8 mouse cellular contexts compared by ENCODE assay signal in genomic region chr10:69353086-69353479, GRCm38 (mm10). TPM values are rescaled to one million over a fixed set of nuclear protein-coding genes. Genes with fewer than 3 reads are reported as not detected.
DNase-seq lines count a peak whose midpoint lies in the region; ATAC-seq and TF ChIP-seq lines count a peak whose summit lies in the region.
"Not testable (repeated sequence)": the region's sequence is repeated elsewhere in the genome, so short reads cannot be mapped to it uniquely, and the experiment has no call there.

No protein-coding gene starts in this region.

- not testable (repeated sequence) for DNase-seq in CH12.LX (ENCODE audit: extremely low read depth); layer of hippocampus, adult 2 months (ENCODE audit: low spot score in 2 of 2)

- not testable (repeated sequence) for ATAC-seq in embryonic facial prominence, embryonic 15.5 days (ENCODE audit: insufficient number of reproducible peaks, low FRiP score, low TSS enrichment, low read depth); stomach, embryonic 14.5 days (ENCODE audit: insufficient number of reproducible peaks, insufficient read depth, low FRiP score, low read depth)
- peak; percentile 10; the same call in 1 of the 2 replicates for ATAC-seq in granulocyte monocyte progenitor cell, adult 5-6 weeks (replicated peaks; ENCODE audit: poor library complexity, severe bottlenecking)
- ATAC-seq in hindbrain, embryonic 13.5 days (ENCODE audit: low FRiP score): peak; percentile 52; the same call in 1 of the 2 replicates
- peak; percentile 40 for ATAC-seq in liver, embryonic 16.5 days (ENCODE audit: low read depth)
- peak; percentile 51; the same call in 1 of the 2 replicates for ATAC-seq in midbrain, embryonic 13.5 days

- peaks cover 46% of the 10 kb centered on the region for H3K79me2 ChIP-seq in CH12.LX (replicated peaks; ENCODE audit: control insufficient read depth, extremely low read depth, insufficient read depth, poor library complexity, severe bottlenecking)

- not testable (repeated sequence) for TF ChIP-seq POLR2A in CH12.LX (IDR thresholded peaks at IDR 0.05; ENCODE audit: low read depth, low read length)

- H3K9ac ChIP-seq in CH12.LX (ENCODE audit: insufficient read depth, low read depth); embryonic facial prominence, embryonic 15.5 days; hindbrain, embryonic 13.5 days; midbrain, embryonic 13.5 days (replicated peaks); stomach, embryonic 14.5 days (replicated peaks; ENCODE audit: low read depth, low read length): not testable (repeated sequence)
- H3K9ac ChIP-seq in liver, embryonic 16.5 days (ENCODE audit: low read depth, low read length): peak overlapping the region; percentile 52

- dilution Hi-C loops in CH12.LX (cut with MboI; ENCODE audit: extremely low pct_ligation_motif_present, extremely low pct_unique_long_range_greater_than_20kb, low sequenced_read_pairs): not testable (repeated sequence)

- peak overlapping the region in 2 of 3 experiments; percentile 21 to 96 for H3K4me3 ChIP-seq in CH12.LX (replicated peaks in 1 of 3; ENCODE audit: low read depth in 2 of 3, low read length in 2 of 3, poor library complexity in 1 of 3)
- H3K4me3 ChIP-seq in embryonic facial prominence, embryonic 15.5 days (replicated peaks): peak overlapping the region; percentile 83
- peak overlapping the region; percentile 60; the same call in 1 of the 2 replicates for H3K4me3 ChIP-seq in hindbrain, embryonic 13.5 days
- peak overlapping the region; percentile 61 for H3K4me3 ChIP-seq in layer of hippocampus, adult 2 months
- H3K4me3 ChIP-seq in liver, embryonic 16.5 days (ENCODE audit: low read depth, low read length): peak overlapping the region; percentile 75
- H3K4me3 ChIP-seq in midbrain, embryonic 13.5 days (replicated peaks): peak overlapping the region; percentile 68; the same call in 1 of the 2 replicates
- H3K4me3 ChIP-seq in stomach, embryonic 14.5 days (ENCODE audit: low read depth, low read length): peak overlapping the region; percentile 90; the same call in 1 of the 2 replicates

- in situ Hi-C loops in CH12.LX (cut with MboI; ENCODE audit: low pct_ligation_motif_present, low pct_unique_long_range_greater_than_20kb, low sequenced_read_pairs): not testable (repeated sequence)

- TF ChIP-seq CTCF in CH12.LX (conservative IDR thresholded peaks at IDR 0.05 in 1 of 2, IDR thresholded peaks at IDR 0.05 in 1 of 2; ENCODE audit: low read depth in 2 of 2, low read length in 2 of 2); layer of hippocampus, adult 2 months (conservative IDR thresholded peaks at IDR 0.05): not testable (repeated sequence)

- not testable (repeated sequence) for H3K27me3 ChIP-seq in CH12.LX (replicated peaks); embryonic facial prominence, embryonic 15.5 days; hindbrain, embryonic 13.5 days; liver, embryonic 16.5 days (ENCODE audit: control insufficient read depth, insufficient read depth, low read depth, low read length); midbrain, embryonic 13.5 days; stomach, embryonic 14.5 days (ENCODE audit: control insufficient read depth, insufficient read depth, low read length)

- TF ChIP-seq RAD21 in CH12.LX (IDR thresholded peaks at IDR 0.05; ENCODE audit: low read depth, low read length): not testable (repeated sequence)

- peaks cover 7 to 29% of the 10 kb centered on the region in 2 experiments for H3K4me1 ChIP-seq in CH12.LX (ENCODE audit: control insufficient read depth in 1 of 2, insufficient read depth in 2 of 2)
- peaks cover 36% of the 10 kb centered on the region for H3K4me1 ChIP-seq in embryonic facial prominence, embryonic 15.5 days
- H3K4me1 ChIP-seq in hindbrain, embryonic 13.5 days (replicated peaks): peaks cover 29% of the 10 kb centered on the region
- peaks cover 26% of the 10 kb centered on the region for H3K4me1 ChIP-seq in liver, embryonic 16.5 days (ENCODE audit: control insufficient read depth, low read depth, low read length)
- H3K4me1 ChIP-seq in midbrain, embryonic 13.5 days (replicated peaks): peaks cover 36% of the 10 kb centered on the region
- peaks cover 28% of the 10 kb centered on the region for H3K4me1 ChIP-seq in stomach, embryonic 14.5 days (ENCODE audit: control insufficient read depth, insufficient read depth, low read length)

- peaks cover 16 to 27% of the 10 kb centered on the region in 2 experiments for H3K36me3 ChIP-seq in CH12.LX (replicated peaks in 1 of 2; ENCODE audit: control insufficient read depth in 1 of 2, insufficient read depth in 1 of 2, low read length in 1 of 2)
- H3K36me3 ChIP-seq in embryonic facial prominence, embryonic 15.5 days: peaks cover 17% of the 10 kb centered on the region; the same call in 1 of the 2 replicates
- not testable (repeated sequence) for H3K36me3 ChIP-seq in hindbrain, embryonic 13.5 days; midbrain, embryonic 13.5 days
- peaks cover 20% of the 10 kb centered on the region for H3K36me3 ChIP-seq in liver, embryonic 16.5 days (ENCODE audit: control insufficient read depth, insufficient read depth)
- peaks cover 22% of the 10 kb centered on the region for H3K36me3 ChIP-seq in stomach, embryonic 14.5 days (ENCODE audit: control insufficient read depth, insufficient read depth, low read length)

- H3K27ac ChIP-seq in CH12.LX (ENCODE audit: insufficient read depth, low read depth); embryonic facial prominence, embryonic 15.5 days (replicated peaks); hindbrain, embryonic 13.5 days; layer of hippocampus, adult 2 months; midbrain, embryonic 13.5 days; stomach, embryonic 14.5 days (ENCODE audit: low read length): not testable (repeated sequence)
- H3K27ac ChIP-seq in liver, embryonic 16.5 days (ENCODE audit: low read length): peak overlapping the region; percentile 80

- not testable (repeated sequence) for H3K9me3 ChIP-seq in CH12.LX (replicated peaks; ENCODE audit: low read length); embryonic facial prominence, embryonic 15.5 days (replicated peaks); hindbrain, embryonic 13.5 days; liver, embryonic 16.5 days (replicated peaks; ENCODE audit: control insufficient read depth, low read length); midbrain, embryonic 13.5 days; stomach, embryonic 14.5 days (ENCODE audit: control insufficient read depth, low read depth, low read length)

- not testable (repeated sequence) for TF ChIP-seq EP300 in CH12.LX (IDR thresholded peaks at IDR 0.05; ENCODE audit: low read length)

- H3K4me2 ChIP-seq in CH12.LX (ENCODE audit: insufficient read depth, low read depth, poor library complexity, severe bottlenecking): not testable (repeated sequence)
- H3K4me2 ChIP-seq in embryonic facial prominence, embryonic 15.5 days (replicated peaks): peak overlapping the region; percentile 88
- peak overlapping the region; percentile 93 for H3K4me2 ChIP-seq in hindbrain, embryonic 13.5 days
- peak overlapping the region; percentile 74 for H3K4me2 ChIP-seq in liver, embryonic 16.5 days (ENCODE audit: low read depth, low read length)
- H3K4me2 ChIP-seq in midbrain, embryonic 13.5 days (replicated peaks): peak overlapping the region; percentile 94
- 0 out of 2 replicates have a peak overlapping the region, but pooled peaks have one; percentile 14 for H3K4me2 ChIP-seq in stomach, embryonic 14.5 days (replicated peaks; ENCODE audit: low read depth, low read length)

- WGBS in embryonic facial prominence, embryonic 15.5 days: 36% methylated on average over 5 of the region's 5 CpGs
- WGBS in hindbrain, embryonic 13.5 days: 48% methylated on average over 5 of the region's 5 CpGs
- WGBS in liver, embryonic 16.5 days (ENCODE audit: insufficient replicate concordance): 17% methylated on average over 5 of the region's 5 CpGs
- WGBS in midbrain, embryonic 13.5 days: 42% methylated on average over 5 of the region's 5 CpGs
- WGBS in stomach, embryonic 14.5 days: 27% methylated on average over 5 of the region's 5 CpGs

RNA-seq across cellular contexts. Expression of gene Cdk1, which starts 0.3 kb away (rescaled TPM):
- total RNA-seq in CH12.LX (2012; rRNA removed): 244 and 294 TPM in 2 replicates
- 768 and 838 TPM in 2 replicates for total RNA-seq in CH12.LX (2014; rRNA removed)
- polyA plus RNA-seq in CH12.LX (2012; ENCODE audit: insufficient read length, low read depth): 203 and 221 TPM in 2 replicates
- 349 and 373 TPM in 2 replicates for polyA plus RNA-seq in embryonic facial prominence, embryonic 15.5 days (2015; fragmentation: Nextera tagmentation; extraction: Ambion mirVana)
- 82.5 and 104 TPM in 2 replicates for total RNA-seq in granulocyte monocyte progenitor cell, adult 5-6 weeks (2014; fragmentation: Nextera tagmentation)
- total RNA-seq in granulocyte monocyte progenitor cell, adult 5-6 weeks (2017): 302 and 371 TPM in 2 replicates
- 99.4 and 113 TPM in 2 replicates for polyA plus RNA-seq in hindbrain, embryonic 13.5 days (2015; fragmentation: Nextera tagmentation; extraction: Ambion mirVana)
- total RNA-seq in layer of hippocampus, adult 2 months (2021): under 1 TPM; 0.61 to 1.00 TPM
- polyA plus RNA-seq in liver, embryonic 16.5 days (2015; fragmentation: Nextera tagmentation; extraction: Ambion mirVana): 254 and 271 TPM in 2 replicates
- 149 and 181 TPM in 2 replicates for polyA plus RNA-seq in midbrain, embryonic 13.5 days (2015; fragmentation: Nextera tagmentation; extraction: Ambion mirVana)
- polyA plus RNA-seq in stomach, embryonic 14.5 days (2014; fragmentation: Nextera tagmentation; extraction: Ambion mirVana): 454 and 467 TPM in 2 replicates

RNA-seq across cellular contexts. Expression of gene Ank3, which starts 45.5 kb away (rescaled TPM):
- total RNA-seq in CH12.LX (2012; rRNA removed) (3.9 and 4.7 TPM in 2 replicates), CH12.LX (2014; rRNA removed) (4.5 and 6.2 TPM in 2 replicates)
- polyA plus RNA-seq in CH12.LX (2012; ENCODE audit: insufficient read length, low read depth): 6.9 and 8.3 TPM in 2 replicates
- 23.1 and 24.3 TPM in 2 replicates for polyA plus RNA-seq in embryonic facial prominence, embryonic 15.5 days (2015; fragmentation: Nextera tagmentation; extraction: Ambion mirVana)
- not detected in 2 replicates for total RNA-seq in granulocyte monocyte progenitor cell, adult 5-6 weeks (2014; fragmentation: Nextera tagmentation)
- 0.05 and 0.39 TPM in 2 replicates for total RNA-seq in granulocyte monocyte progenitor cell, adult 5-6 weeks (2017)
- 114 TPM in 2 replicates for polyA plus RNA-seq in hindbrain, embryonic 13.5 days (2015; fragmentation: Nextera tagmentation; extraction: Ambion mirVana)
- 100 to 1,000 TPM; 474 to 477 TPM for total RNA-seq in layer of hippocampus, adult 2 months (2021)
- 12.1 and 14.0 TPM in 2 replicates for polyA plus RNA-seq in liver, embryonic 16.5 days (2015; fragmentation: Nextera tagmentation; extraction: Ambion mirVana)
- 102 and 110 TPM in 2 replicates for polyA plus RNA-seq in midbrain, embryonic 13.5 days (2015; fragmentation: Nextera tagmentation; extraction: Ambion mirVana)
- 44.4 and 46.1 TPM in 2 replicates for polyA plus RNA-seq in stomach, embryonic 14.5 days (2014; fragmentation: Nextera tagmentation; extraction: Ambion mirVana)
